Mouse (Mus musculus): ENCODE measurements around the gene Ccdc34.

The Ccdc34 gene

GRCm38 (mm10) chr2:110204705-110205318, 187.2 kb downstream of the Ccdc34 start:
- intact Hi-C loops (cut with DNase I), result loop anchor here (1.0 to 5.0 kb wide), 3 partner anchors 142 to 300 kb away; partner anchors contain the start of gene Ccdc34

DNA sequence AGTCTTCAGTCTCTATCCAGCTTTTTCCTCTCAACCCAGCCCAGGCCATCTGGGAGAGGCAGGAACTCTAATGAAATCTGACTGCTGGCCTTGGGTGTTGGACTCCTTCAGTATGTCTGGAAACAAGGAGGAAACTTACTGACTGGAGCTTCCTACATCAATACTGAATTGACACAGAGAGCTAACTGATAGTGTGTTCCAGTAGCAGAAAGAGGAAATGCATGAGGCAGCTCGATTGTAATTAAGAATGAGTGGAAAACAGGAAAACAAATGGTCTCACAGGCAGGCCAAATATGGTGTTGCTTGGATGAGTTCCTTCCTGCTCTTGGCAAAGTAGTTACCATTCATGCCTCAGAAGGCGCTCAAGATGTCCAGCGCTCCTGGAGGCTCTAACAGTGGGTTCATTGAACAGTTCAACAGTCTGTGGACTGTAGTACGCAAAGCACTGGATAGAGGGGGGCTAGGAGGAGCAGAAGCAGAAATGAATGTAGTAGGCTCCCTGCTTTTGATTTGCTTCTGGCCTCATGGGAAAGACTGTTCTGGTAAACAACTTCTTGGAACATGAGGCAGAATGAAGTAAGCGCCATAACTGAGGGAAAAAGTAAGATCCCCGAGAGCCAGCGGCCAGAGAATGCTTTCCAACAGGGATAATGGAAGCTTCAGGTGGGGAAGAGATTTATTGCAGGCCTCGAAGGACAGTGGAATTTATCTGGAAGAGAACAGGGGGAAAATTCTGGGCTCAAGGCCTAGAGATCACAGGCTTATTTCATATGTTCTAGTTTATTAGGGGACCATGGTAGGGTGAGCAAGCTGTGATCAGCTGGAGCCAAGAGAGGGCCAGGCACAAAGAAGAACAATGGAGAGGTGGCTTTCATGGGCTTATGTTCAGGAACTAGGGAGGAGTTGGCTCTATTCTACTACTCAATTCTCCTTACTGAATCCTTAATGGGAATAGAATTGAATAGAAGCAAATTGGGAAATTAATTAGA, 193.2 kb downstream of the Ccdc34 start:
- intact Hi-C loops (cut with DNase I), result no loop called here

DNA sequence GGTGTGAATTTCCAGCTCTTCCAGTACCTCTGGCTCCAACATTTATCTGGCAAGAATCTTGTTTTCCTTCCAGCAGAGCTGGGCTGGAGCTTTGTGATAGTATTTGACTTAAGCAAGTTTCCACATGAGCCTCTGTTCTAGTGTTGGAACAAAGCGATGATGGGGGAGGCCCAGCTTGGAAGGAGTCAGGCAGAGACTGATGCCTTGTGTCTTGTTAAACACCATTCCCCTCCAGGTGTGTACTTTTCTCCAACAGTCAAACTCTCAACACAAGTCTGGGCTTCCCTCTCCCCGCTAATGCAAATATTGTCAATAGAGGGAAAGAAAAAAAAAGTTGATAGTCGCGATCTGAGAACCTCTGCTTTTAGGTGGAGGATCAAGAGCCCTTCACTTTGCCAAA, 196.7 kb downstream of the Ccdc34 start:
- intact Hi-C loops (cut with DNase I), result no loop called here

- intact Hi-C loops (cut with DNase I), result no loop called here
These were observed 197.5 kb downstream of the Ccdc34 start for GRCm38 (mm10) chr2:110214991-110215684.

GRCm38 (mm10) chr2:110215685-110216058, 198.1 kb downstream of the Ccdc34 start:
- intact Hi-C loops (cut with DNase I), result no loop called here

GRCm38 (mm10) chr2:110220492-110220891, 202.9 kb downstream of the Ccdc34 start:
- intact Hi-C loops (cut with DNase I), result no loop called here

DNA sequence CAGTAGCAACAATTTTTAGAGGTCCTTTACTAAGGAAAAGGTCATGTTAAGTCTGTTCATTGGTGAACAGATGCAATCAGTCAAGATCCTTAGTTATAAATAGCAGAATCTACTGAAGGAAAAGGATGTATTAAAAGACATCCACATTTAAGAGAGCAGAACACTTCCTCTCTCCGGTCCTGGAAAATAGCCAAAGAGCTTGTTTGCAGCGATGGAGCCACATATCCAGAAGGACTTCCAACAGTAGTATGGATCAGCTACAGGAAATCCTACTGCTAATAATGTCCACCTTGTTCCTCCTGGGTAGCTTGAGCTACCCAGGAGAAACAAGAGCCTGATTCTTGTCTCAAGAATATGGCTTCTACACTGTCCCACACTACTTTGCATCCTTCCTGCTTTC, 205.2 kb downstream of the Ccdc34 start:
- intact Hi-C loops (cut with DNase I), result no loop called here

Data from adrenal gland (tissue).